ENCODE assay signal across 11 mouse cellular contexts in genomic region chr15:86201095-86201494, GRCm38 (mm10). TPM values are rescaled to one million over a fixed set of nuclear protein-coding genes. Genes with fewer than 3 reads are reported as not detected.
A peak's percentile ranks its signal among the peaks of the same experiment; 100 is the strongest.
DNase-seq lines count a peak whose midpoint lies in the region; ATAC-seq and TF ChIP-seq lines count a peak whose summit lies in the region.
"Had no signal": no experiment of that assay in that cellular context is flagged by ENCODE, and none has a peak within 500 bp of the region (broad histone marks: within the 10 kb centered on the region; RNA-seq: fewer than 3 reads in every experiment).

No protein-coding gene starts in this region.

- no peak overlapping the region for H3K4me2 ChIP-seq in heart, embryonic 15.5 days
- no peak overlapping the region for H3K4me2 ChIP-seq in heart, embryonic 11.5 days
- no peak overlapping the region for H3K4me2 ChIP-seq in midbrain, embryonic 11.5 days
- no peak overlapping the region for H3K4me2 ChIP-seq in midbrain, embryonic 16.5 days (ENCODE audit: low read length)
- H3K4me2 ChIP-seq in stomach, postnatal 0 days (replicated peaks; ENCODE audit: low read depth) = no peak overlapping the region

- peaks cover 27% of the 10 kb centered on the region for H3K4me1 ChIP-seq in heart, embryonic 15.5 days (replicated peaks)
- peaks cover 13% of the 10 kb centered on the region for H3K4me1 ChIP-seq in heart, embryonic 11.5 days (ENCODE audit: control insufficient read depth, insufficient read depth, low read length)
- no peaks in the 10 kb centered on the region for H3K4me1 ChIP-seq in midbrain, embryonic 11.5 days (ENCODE audit: control insufficient read depth, insufficient read depth, low read length)
- no peaks in the 10 kb centered on the region for H3K4me1 ChIP-seq in midbrain, embryonic 16.5 days (ENCODE audit: control insufficient read depth, insufficient read depth, low read length)
- no peaks in the 10 kb centered on the region for H3K4me1 ChIP-seq in stomach, postnatal 0 days (replicated peaks; ENCODE audit: control insufficient read depth, insufficient read depth)

- H3K4me3 ChIP-seq in heart, embryonic 15.5 days = no peak overlapping the region
- no peak overlapping the region for H3K4me3 ChIP-seq in heart, embryonic 11.5 days (ENCODE audit: low read depth, low read length)
- no peak overlapping the region for H3K4me3 ChIP-seq in midbrain, embryonic 11.5 days (ENCODE audit: low read depth, low read length)
- no peak overlapping the region for H3K4me3 ChIP-seq in midbrain, embryonic 16.5 days (ENCODE audit: low read depth, low read length)
- no peak overlapping the region for H3K4me3 ChIP-seq in stomach, postnatal 0 days (ENCODE audit: low read depth, low read length)
- H3K4me3 ChIP-seq: erythroblast, embryonic 14.5 days had no signal

- no peaks in the 10 kb centered on the region for H3K27me3 ChIP-seq in heart, embryonic 15.5 days
- peaks cover 5% of the 10 kb centered on the region; the same call in 1 of the 2 replicates for H3K27me3 ChIP-seq in heart, embryonic 11.5 days (ENCODE audit: control insufficient read depth, insufficient read depth, low read length)
- no peaks in the 10 kb centered on the region for H3K27me3 ChIP-seq in midbrain, embryonic 11.5 days (ENCODE audit: control insufficient read depth, insufficient read depth, low read length)
- H3K27me3 ChIP-seq in midbrain, embryonic 16.5 days (ENCODE audit: control insufficient read depth, insufficient read depth, low read depth, low read length) = no peaks in the 10 kb centered on the region
- no peaks in the 10 kb centered on the region for H3K27me3 ChIP-seq in stomach, postnatal 0 days (ENCODE audit: control insufficient read depth, insufficient read depth, low read length)

- TF ChIP-seq EP300 in stomach, postnatal 0 days (optimal IDR thresholded peaks at IDR 0.05) = no peak

- peak; percentile 31 for DNase-seq in midbrain, embryonic 11.5 days (ENCODE audit: low spot score, missing footprints)
- DNase-seq in kidney, postnatal 14 days = peak; percentile 66
- no peak for DNase-seq in stomach, postnatal 0 days (ENCODE audit: low spot score)
- DNase-seq in adrenal gland, postnatal 25 days = no peak
- DNase-seq in thymus, postnatal 4 days = no peak
- DNase-seq: cerebellum, adult 9-11 months had no signal

- H3K36me3 ChIP-seq in heart, embryonic 15.5 days = no peaks in the 10 kb centered on the region
- no peaks in the 10 kb centered on the region for H3K36me3 ChIP-seq in heart, embryonic 11.5 days (ENCODE audit: control insufficient read depth, insufficient read depth, low read length)
- H3K36me3 ChIP-seq in midbrain, embryonic 11.5 days (ENCODE audit: control insufficient read depth, insufficient read depth, low read length) = no peaks in the 10 kb centered on the region
- no peaks in the 10 kb centered on the region for H3K36me3 ChIP-seq in midbrain, embryonic 16.5 days (ENCODE audit: control insufficient read depth, insufficient read depth, low read length)
- H3K36me3 ChIP-seq in stomach, postnatal 0 days (ENCODE audit: control insufficient read depth, insufficient read depth, low read length) = no peaks in the 10 kb centered on the region

- peak overlapping the region; percentile 56 for H3K27ac ChIP-seq in heart, embryonic 15.5 days
- no peak overlapping the region for H3K27ac ChIP-seq in heart, embryonic 11.5 days (ENCODE audit: low read depth, low read length)
- H3K27ac ChIP-seq in midbrain, embryonic 11.5 days (ENCODE audit: low read depth, low read length) = no peak overlapping the region
- H3K27ac ChIP-seq in midbrain, embryonic 16.5 days (ENCODE audit: low read length) = no peak overlapping the region
- H3K27ac ChIP-seq in stomach, postnatal 0 days (replicated peaks) = 0 out of 2 replicates have a peak overlapping the region, but pooled peaks have one; percentile 20

- peak; percentile 37; the same call in 1 of the 2 replicates for ATAC-seq in heart, embryonic 15.5 days (replicated peaks; ENCODE audit: insufficient number of reproducible peaks, insufficient read depth, low FRiP score, low read depth)
- ATAC-seq in heart, embryonic 11.5 days (replicated peaks; ENCODE audit: insufficient number of reproducible peaks, low FRiP score, low TSS enrichment) = no peak
- ATAC-seq in midbrain, embryonic 11.5 days (ENCODE audit: low FRiP score) = no peak
- no peak for ATAC-seq in midbrain, embryonic 16.5 days
- ATAC-seq in stomach, postnatal 0 days (ENCODE audit: low FRiP score, low TSS enrichment) = no peak; the same call in 1 of the 2 replicates
- ATAC-seq: inflammation-experienced regulatory T-cells, adult 6 months had no signal

- 36% methylated on average over 4 of the region's 4 CpGs for WGBS in heart, embryonic 15.5 days
- WGBS in heart, embryonic 11.5 days (ENCODE audit: insufficient replicate concordance) = 45% methylated on average over 4 of the region's 4 CpGs
- 40% methylated on average over 4 of the region's 4 CpGs for WGBS in midbrain, embryonic 11.5 days
- WGBS in midbrain, embryonic 16.5 days = 37% methylated on average over 4 of the region's 4 CpGs
- WGBS in stomach, postnatal 0 days = 34% methylated on average over 4 of the region's 4 CpGs

- TF ChIP-seq CTCF in stomach, postnatal 0 days (IDR thresholded peaks at IDR 0.05; ENCODE audit: low read depth) = no peak

- H3K9me3 ChIP-seq in heart, embryonic 15.5 days (replicated peaks) = no peaks in the 10 kb centered on the region
- H3K9me3 ChIP-seq in heart, embryonic 11.5 days (replicated peaks; ENCODE audit: control insufficient read depth, low read length) = no peaks in the 10 kb centered on the region
- no peaks in the 10 kb centered on the region for H3K9me3 ChIP-seq in midbrain, embryonic 11.5 days (ENCODE audit: control insufficient read depth, low read length)
- H3K9me3 ChIP-seq in midbrain, embryonic 16.5 days (replicated peaks; ENCODE audit: control insufficient read depth, low read length, poor library complexity, severe bottlenecking) = no peaks in the 10 kb centered on the region
- no peaks in the 10 kb centered on the region for H3K9me3 ChIP-seq in stomach, postnatal 0 days (ENCODE audit: control insufficient read depth, low read length)

- no peak overlapping the region for H3K9ac ChIP-seq in heart, embryonic 15.5 days
- H3K9ac ChIP-seq in heart, embryonic 11.5 days (ENCODE audit: low read depth, low read length) = no peak overlapping the region
- no peak overlapping the region for H3K9ac ChIP-seq in midbrain, embryonic 11.5 days (ENCODE audit: low read length)
- no peak overlapping the region for H3K9ac ChIP-seq in midbrain, embryonic 16.5 days (ENCODE audit: low read depth, low read length)
- H3K9ac ChIP-seq in stomach, postnatal 0 days (ENCODE audit: low read length) = no peak overlapping the region

RNA-seq across cellular contexts. Expression of gene Tbc1d22a, which starts 13.2 kb away (rescaled TPM):
- 9.2 and 12.5 TPM in 2 replicates for polyA plus RNA-seq in heart, embryonic 15.5 days (2015; fragmentation: Nextera tagmentation; extraction: Ambion mirVana)
- polyA plus RNA-seq in heart, embryonic 11.5 days (2014; fragmentation: Nextera tagmentation; extraction: Ambion mirVana) = 6.0 and 7.3 TPM in 2 replicates
- 6.7 and 8.1 TPM in 2 replicates for polyA plus RNA-seq in midbrain, embryonic 11.5 days (2014; fragmentation: Nextera tagmentation; extraction: Ambion mirVana)
- 12.8 and 13.5 TPM in 2 replicates for polyA plus RNA-seq in midbrain, embryonic 16.5 days (2015; fragmentation: Nextera tagmentation; extraction: Ambion mirVana)
- polyA plus RNA-seq in stomach, postnatal 0 days (2015; fragmentation: Nextera tagmentation; extraction: Ambion mirVana) = 8.7 TPM in 2 replicates
- total RNA-seq in adrenal gland, postnatal 25 days (2021) = 24.7 and 33.8 TPM in 2 replicates

RNA-seq across cellular contexts. Expression of gene Cerk, which starts 15.2 kb away (rescaled TPM):
- 13.2 and 17.9 TPM in 2 replicates for polyA plus RNA-seq in heart, embryonic 15.5 days (2015; fragmentation: Nextera tagmentation; extraction: Ambion mirVana)
- 10.1 and 10.6 TPM in 2 replicates for polyA plus RNA-seq in heart, embryonic 11.5 days (2014; fragmentation: Nextera tagmentation; extraction: Ambion mirVana)
- 17.3 and 19.9 TPM in 2 replicates for polyA plus RNA-seq in midbrain, embryonic 11.5 days (2014; fragmentation: Nextera tagmentation; extraction: Ambion mirVana)
- polyA plus RNA-seq in midbrain, embryonic 16.5 days (2015; fragmentation: Nextera tagmentation; extraction: Ambion mirVana) = 22.6 and 25.0 TPM in 2 replicates
- 4.6 and 5.2 TPM in 2 replicates for polyA plus RNA-seq in stomach, postnatal 0 days (2015; fragmentation: Nextera tagmentation; extraction: Ambion mirVana)
- 26.4 and 29.6 TPM in 2 replicates for total RNA-seq in adrenal gland, postnatal 25 days (2021)

Comparison
In these comparisons a context has a peak if more than half of its experiments do, and no peak if none do; other contexts are left out.
1. H3K27ac ChIP-seq: peak in heart, embryonic 15.5 days (single experiment) and stomach, postnatal 0 days (single experiment); none in heart, embryonic 11.5 days (single experiment), midbrain, embryonic 11.5 days (single experiment) and midbrain, embryonic 16.5 days (single experiment).
2. DNase-seq: peak in midbrain, embryonic 11.5 days (single experiment) and kidney, postnatal 14 days (single experiment); none in stomach, postnatal 0 days (single experiment), adrenal gland, postnatal 25 days (single experiment) and thymus, postnatal 4 days (single experiment).